Mouse (Mus musculus): ENCODE data around the gene Bag2. TPM values are rescaled to one million over a fixed set of nuclear protein-coding genes. Genes with fewer than 3 reads are reported as not detected.

Bag2 gene
- polyA plus RNA-seq, 1 experiment from 2014 or later = 16.3 TPM

GRCm38 (mm10) chr1:33725086-33725485 lies 32.5 kb downstream of the Bag2 start:
- H3K27ac ChIP-seq (ENCODE audit: low read length) = no peak overlapping the region
- H3K4me3 ChIP-seq (ENCODE audit: low read depth, low read length) = no peak overlapping the region
- no peak overlapping the region for H3K4me2 ChIP-seq (replicated peaks; ENCODE audit: low read depth, low read length)
- H3K9me3 ChIP-seq (ENCODE audit: low read length) = no peaks in the 10 kb centered on the region
- no peak overlapping the region for H3K9ac ChIP-seq (replicated peaks; ENCODE audit: low read depth)
- TF ChIP-seq CTCF (IDR thresholded peaks at IDR 0.05) = no peak
- no peak for TF ChIP-seq EP300 (IDR thresholded peaks at IDR 0.05)
- no peaks in the 10 kb centered on the region for H3K4me1 ChIP-seq (ENCODE audit: insufficient read depth, low read depth, low read length)
- DNase-seq (ENCODE audit: low spot score) (no peak), ATAC-seq (no peak)
- no peaks in the 10 kb centered on the region for H3K27me3 ChIP-seq (replicated peaks; ENCODE audit: insufficient read depth, low read length)
- 0 out of 2 replicates have a peak, but pooled peaks cover 12% of the 10 kb centered on the region for H3K36me3 ChIP-seq (ENCODE audit: insufficient read depth, low read length)
- 92% methylated on average over 5 of the region's 5 CpGs for WGBS

DNA sequence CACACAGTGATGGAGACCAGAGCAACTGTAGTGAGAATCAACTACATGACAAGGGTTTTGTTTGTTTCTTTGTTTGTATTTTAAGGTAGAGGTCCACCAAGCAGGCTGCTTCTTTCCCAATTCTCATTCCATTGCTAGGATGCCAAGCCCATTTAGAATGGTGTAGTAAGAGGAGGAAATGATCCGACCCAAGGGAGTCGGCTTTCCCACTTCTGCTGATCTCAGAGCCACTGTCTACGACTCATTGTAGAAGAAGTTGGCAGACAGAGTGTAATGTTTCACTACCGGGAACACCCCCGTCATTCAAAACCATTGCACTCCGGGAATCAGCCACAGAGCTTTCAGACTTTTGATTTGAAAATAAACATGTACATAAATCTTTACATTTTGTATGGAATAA lies 33.1 kb downstream of the Bag2 start:
- Histone ChIP-seq H3K36me3 (ENCODE audit: insufficient read depth, low read length) (0 out of 2 replicates have a peak, but pooled peaks cover 12% of the 10 kb centered on the region), H3K27ac (ENCODE audit: low read length) (no peak overlapping the region), H3K4me2 (replicated peaks; ENCODE audit: low read depth, low read length) (no peak overlapping the region), H3K27me3 (replicated peaks; ENCODE audit: insufficient read depth, low read length) (no peaks in the 10 kb centered on the region), H3K4me3 (ENCODE audit: low read depth, low read length) (no peak overlapping the region), H3K9ac (replicated peaks; ENCODE audit: low read depth) (no peak overlapping the region), H3K4me1 (ENCODE audit: insufficient read depth, low read depth, low read length) (no peaks in the 10 kb centered on the region), H3K9me3 (ENCODE audit: low read length) (no peaks in the 10 kb centered on the region)
- no peak for TF ChIP-seq EP300 (IDR thresholded peaks at IDR 0.05)
- TF ChIP-seq CTCF (IDR thresholded peaks at IDR 0.05) = no peak
- DNase-seq (ENCODE audit: low spot score) (no peak), ATAC-seq (no peak)
- WGBS = 77% methylated on average over 6 of the region's 6 CpGs

GRCm38 (mm10) chr1:33721020-33721419 lies 36.6 kb downstream of the Bag2 start:
- TF ChIP-seq CTCF (IDR thresholded peaks at IDR 0.05) = no peak
- H3K9ac ChIP-seq (replicated peaks; ENCODE audit: low read depth) = no peak overlapping the region
- no peaks in the 10 kb centered on the region for H3K4me1 ChIP-seq (ENCODE audit: insufficient read depth, low read depth, low read length)
- no peak for ATAC-seq
- no peaks in the 10 kb centered on the region for H3K9me3 ChIP-seq (ENCODE audit: low read length)
- H3K4me3 ChIP-seq (ENCODE audit: low read depth, low read length) = no peak overlapping the region
- DNase-seq (ENCODE audit: low spot score) = no peak
- peak overlapping the region; percentile 91; the same call in 1 of the 2 replicates for H3K4me2 ChIP-seq (replicated peaks; ENCODE audit: low read depth, low read length)
- H3K27me3 ChIP-seq (replicated peaks; ENCODE audit: insufficient read depth, low read length) = no peaks in the 10 kb centered on the region
- 0 out of 2 replicates have a peak, but pooled peaks cover 8% of the 10 kb centered on the region for H3K36me3 ChIP-seq (ENCODE audit: insufficient read depth, low read length)
- no peak overlapping the region for H3K27ac ChIP-seq (ENCODE audit: low read length)
- WGBS = 76% methylated on average over 7 of the region's 7 CpGs

GRCm38 (mm10) chr1:33720231-33720630 lies 37.4 kb downstream of the Bag2 start:
- DNase-seq (ENCODE audit: low spot score) (no peak), ATAC-seq (no peak)
- Histone ChIP-seq H3K9me3 (ENCODE audit: low read length) (no peaks in the 10 kb centered on the region), H3K4me1 (ENCODE audit: insufficient read depth, low read depth, low read length) (no peaks in the 10 kb centered on the region), H3K4me3 (ENCODE audit: low read depth, low read length) (peak overlapping the region; percentile 81), H3K27me3 (replicated peaks; ENCODE audit: insufficient read depth, low read length) (no peaks in the 10 kb centered on the region), H3K4me2 (replicated peaks; ENCODE audit: low read depth, low read length) (peak overlapping the region; percentile 91), H3K36me3 (ENCODE audit: insufficient read depth, low read length) (0 out of 2 replicates have a peak, but pooled peaks cover 6% of the 10 kb centered on the region), H3K27ac (ENCODE audit: low read length) (peak overlapping the region; percentile 83), H3K9ac (replicated peaks; ENCODE audit: low read depth) (peak overlapping the region; percentile 77)
- TF ChIP-seq CTCF (IDR thresholded peaks at IDR 0.05) (no peak), EP300 (IDR thresholded peaks at IDR 0.05) (no peak)
- WGBS = 2% methylated on average over 35 of the region's 41 CpGs

GRCm38 (mm10) chr1:33719733-33720225 lies 37.8 kb downstream of the Bag2 start, which contains the start of gene Rab23:
TSS of gene Rab23 (plus strand) at chr1:33719887.
- under 1% methylated on average over 44 of the region's 54 CpGs for WGBS

GRCm38 (mm10) chr1:33717636-33718035 lies 40.0 kb downstream of the Bag2 start:
- Histone ChIP-seq H3K9me3 (ENCODE audit: low read length) (no peaks in the 10 kb centered on the region), H3K27me3 (replicated peaks; ENCODE audit: insufficient read depth, low read length) (no peaks in the 10 kb centered on the region), H3K9ac (replicated peaks; ENCODE audit: low read depth) (no peak overlapping the region), H3K27ac (ENCODE audit: low read length) (no peak overlapping the region), H3K36me3 (ENCODE audit: insufficient read depth, low read length) (no peaks in the 10 kb centered on the region), H3K4me3 (ENCODE audit: low read depth, low read length) (no peak overlapping the region), H3K4me2 (replicated peaks; ENCODE audit: low read depth, low read length) (no peak overlapping the region), H3K4me1 (ENCODE audit: insufficient read depth, low read depth, low read length) (no peaks in the 10 kb centered on the region)
- ATAC-seq = no peak
- DNase-seq (ENCODE audit: low spot score) = no peak
- TF ChIP-seq CTCF (IDR thresholded peaks at IDR 0.05) = no peak
- no peak for TF ChIP-seq EP300 (IDR thresholded peaks at IDR 0.05)
- WGBS = 61% methylated on average over 1 of the region's 1 CpGs

More at GRCm38 (mm10) chr1:33719733-33720225, 37.8 kb downstream of the Bag2 start, which contains the start of gene Rab23:
- peak; percentile 96 for ATAC-seq
- Histone ChIP-seq H3K27me3 (replicated peaks; ENCODE audit: insufficient read depth, low read length) (no peaks in the 10 kb centered on the region), H3K36me3 (ENCODE audit: insufficient read depth, low read length) (0 out of 2 replicates have a peak, but pooled peaks cover 1% of the 10 kb centered on the region), H3K4me1 (ENCODE audit: insufficient read depth, low read depth, low read length) (no peaks in the 10 kb centered on the region), H3K27ac (ENCODE audit: low read length) (peak within 1 kb of the TSS; percentile 83), H3K9ac (replicated peaks; ENCODE audit: low read depth) (peak within 1 kb of the TSS; percentile 77), H3K4me2 (replicated peaks; ENCODE audit: low read depth, low read length) (peak within 1 kb of the TSS; percentile 91), H3K4me3 (ENCODE audit: low read depth, low read length) (peak within 1 kb of the TSS; percentile 81), H3K9me3 (ENCODE audit: low read length) (no peaks in the 10 kb centered on the region)
- TF ChIP-seq CTCF (IDR thresholded peaks at IDR 0.05) = no peak
- TF ChIP-seq EP300 (IDR thresholded peaks at IDR 0.05) = no peak
- peak; percentile 88 for DNase-seq (ENCODE audit: low spot score)
